Mouse (Mus musculus) olfactory bulb, adult 2 months (tissue): ENCODE results near the gene Trpc1. TPM values are rescaled to one million over a fixed set of nuclear protein-coding genes. Genes with fewer than 3 reads are reported as not detected.

Experiments used
- H3K27ac ChIP-seq: fragments of 200-500 bp; 2 replicates; pipeline ENCODE4 v1.5.1; 2012; ENCODE audit warnings: low read depth, low read length; ENCODE audit not compliant: insufficient read depth
- H3K4me1 ChIP-seq: fragments of 200-500 bp; 2 replicates; pipeline ENCODE4 v1.6.1; 2012; ENCODE audit warnings: low read length; ENCODE audit not compliant: control insufficient read depth, insufficient read depth
- H3K4me3 ChIP-seq: fragments of 200-500 bp; 2 replicates; pipeline ENCODE4 v1.5.1; 2012; ENCODE audit warnings: mild to moderate bottlenecking, low read depth, low read length, moderate library complexity; ENCODE audit not compliant: insufficient read depth
- CTCF ChIP-seq: fragments of 200-500 bp; IDR thresholded peaks from 2 replicates; pipeline ENCODE4 v1.5.1; 2012; ENCODE audit warnings: low read depth, mild to moderate bottlenecking, low read length, moderate library complexity; ENCODE audit not compliant: insufficient read depth
- POLR2A ChIP-seq: fragments of 200-500 bp; IDR thresholded peaks from 2 replicates; pipeline ENCODE4 v1.6.1; 2012; ENCODE audit warnings: mild to moderate bottlenecking, low read depth, low read length, moderate library complexity; ENCODE audit not compliant: insufficient read depth
- WGBS: fragments of 180-500 bp; shearing (Covaris S2); methylation state at CpG from one replicate; pipeline ENCODE4 v1.1.7; 2018; 5-methylcytosine and 5-hydroxymethylcytosine counted together
- polyA plus RNA-seq: library from polyadenylated mRNA; stranded (reverse); fragments of >200 nt; gene quantifications from 2 replicates; pipeline ENCODE4 v1.2.4, GENCODE M21; 2012; ENCODE audit warnings: low replicate concordance; ENCODE audit not compliant: missing spikeins, insufficient read depth, insufficient read length

The Trpc1 gene
- polyA plus RNA-seq, result not detected in 2 replicates

DNA sequence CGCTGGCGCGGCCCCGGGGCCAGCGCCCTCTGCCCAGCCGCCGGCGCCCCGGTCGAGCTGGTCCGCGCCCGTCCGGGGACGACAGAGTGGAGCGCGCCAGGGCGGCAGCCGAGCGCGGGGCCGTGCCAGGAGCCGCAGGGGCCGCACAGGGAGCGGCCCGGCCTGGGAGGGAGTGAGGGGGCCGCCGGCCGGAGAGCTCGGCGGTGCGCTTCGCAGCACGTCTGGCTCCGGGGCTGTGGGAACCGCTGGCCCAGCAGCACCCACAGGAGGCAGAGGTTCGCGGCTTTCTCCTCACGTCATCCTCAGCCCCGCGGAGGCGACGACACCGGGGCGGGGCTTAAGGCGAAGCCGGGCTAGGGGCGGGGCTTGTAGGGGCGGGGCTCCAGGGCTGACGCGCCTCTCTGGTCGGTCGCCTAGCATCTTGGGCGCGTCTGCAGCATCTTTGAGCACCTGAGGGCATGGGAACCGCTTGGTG lies at the start of gene Trpc1:
Gene Trpc1, minus strand, starts transcription at position 339 of the 475 bp plus-strand sequence.
- TF ChIP-seq POLR2A, result peak; percentile 69
- no peak for TF ChIP-seq CTCF
- under 1% methylated on average over 55 of the region's 56 CpGs for WGBS

GRCm38 (mm10) chr9:95796323-95796722 lies 46.1 kb upstream of the Trpc1 start:
- 86% methylated on average over 2 of the region's 2 CpGs for WGBS
- H3K4me3 ChIP-seq, result no peak overlapping the region
- TF ChIP-seq POLR2A (no peak), CTCF (no peak)
- no peaks in the 10 kb centered on the region for H3K4me1 ChIP-seq
- no peak overlapping the region for H3K27ac ChIP-seq

More for the DNA sequence above, at the start of gene Trpc1:
- H3K27ac ChIP-seq, result peak within 1 kb of the TSS; percentile 33; the same call in 1 of the 2 replicates
- H3K4me1 ChIP-seq, result peaks cover 7% of the 10 kb centered on the region
- peak within 1 kb of the TSS; percentile 97 for H3K4me3 ChIP-seq

DNA sequence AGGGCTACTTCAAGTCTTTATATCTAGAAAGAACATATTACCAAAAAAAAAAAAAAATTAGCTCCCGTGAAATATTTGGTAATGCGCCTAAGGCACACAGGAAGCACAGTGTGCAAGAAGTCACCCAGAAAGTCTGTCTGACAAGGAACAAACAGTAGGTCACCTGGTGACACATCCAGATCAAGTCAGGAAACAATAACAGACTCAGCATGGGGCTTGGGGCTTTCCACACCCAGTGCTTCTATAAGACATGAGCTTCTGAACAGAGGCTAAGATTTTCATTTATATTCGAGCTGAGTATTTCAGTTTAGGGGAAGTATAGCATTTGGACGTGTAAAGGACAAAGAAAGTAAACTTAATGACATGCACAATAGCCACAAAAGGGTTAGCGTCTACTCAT lies 45.7 kb upstream of the Trpc1 start:
- TF ChIP-seq CTCF (no peak), POLR2A (no peak)
- H3K27ac ChIP-seq, result no peak overlapping the region
- no peak overlapping the region for H3K4me3 ChIP-seq
- 53% methylated on average over 5 of the region's 5 CpGs for WGBS
- H3K4me1 ChIP-seq, result no peaks in the 10 kb centered on the region

- Histone ChIP-seq H3K4me1 (no peaks in the 10 kb centered on the region), H3K27ac (no peak overlapping the region), H3K4me3 (no peak overlapping the region)
- 75% methylated on average over 2 of the region's 2 CpGs for WGBS
- TF ChIP-seq POLR2A, result no peak
- no peak for TF ChIP-seq CTCF
Observed at GRCm38 (mm10) chr9:95795077-95795784, 45.1 kb upstream of the Trpc1 start.

DNA sequence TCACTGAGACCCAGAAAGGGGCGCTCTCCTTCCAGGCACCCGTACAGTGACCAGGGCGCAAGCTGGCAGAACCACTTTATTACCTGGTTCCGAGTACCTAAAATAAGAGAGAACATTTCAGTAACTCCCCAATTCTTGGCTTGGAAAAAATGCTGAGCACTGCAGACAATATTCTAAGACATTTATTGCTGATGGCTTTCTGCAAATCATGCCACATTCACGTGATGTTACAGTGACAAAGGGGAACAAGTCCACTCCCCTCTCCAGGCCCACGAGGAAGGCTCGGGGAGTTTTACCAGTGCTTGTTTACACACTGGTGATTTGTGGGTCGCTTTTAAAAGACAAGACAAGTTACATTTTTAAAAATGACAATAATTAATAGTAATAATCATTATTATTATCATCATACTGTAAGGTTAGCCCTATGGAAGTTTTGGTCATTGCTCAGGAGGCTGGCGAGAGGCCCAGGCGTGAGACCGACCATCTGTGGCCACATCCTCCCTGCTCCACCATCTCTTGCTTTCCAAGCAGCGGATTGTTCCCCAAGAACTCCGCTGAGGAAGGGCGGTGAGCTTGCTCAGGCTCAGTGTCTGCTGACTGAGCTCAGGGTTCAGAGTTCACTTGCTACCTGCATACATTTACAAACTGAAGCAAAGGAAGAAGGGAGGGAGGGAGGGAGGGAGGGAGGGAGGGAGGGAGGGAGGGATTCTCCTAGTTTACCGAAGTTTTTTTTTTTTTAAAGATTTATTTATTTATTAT lies 44.0 kb upstream of the Trpc1 start:
- Histone ChIP-seq H3K4me3 (no peak overlapping the region), H3K27ac (no peak overlapping the region), H3K4me1 (no peaks in the 10 kb centered on the region)
- WGBS, result 89% methylated on average over 15 of the region's 15 CpGs
- no peak for TF ChIP-seq CTCF
- TF ChIP-seq POLR2A, result no peak

DNA sequence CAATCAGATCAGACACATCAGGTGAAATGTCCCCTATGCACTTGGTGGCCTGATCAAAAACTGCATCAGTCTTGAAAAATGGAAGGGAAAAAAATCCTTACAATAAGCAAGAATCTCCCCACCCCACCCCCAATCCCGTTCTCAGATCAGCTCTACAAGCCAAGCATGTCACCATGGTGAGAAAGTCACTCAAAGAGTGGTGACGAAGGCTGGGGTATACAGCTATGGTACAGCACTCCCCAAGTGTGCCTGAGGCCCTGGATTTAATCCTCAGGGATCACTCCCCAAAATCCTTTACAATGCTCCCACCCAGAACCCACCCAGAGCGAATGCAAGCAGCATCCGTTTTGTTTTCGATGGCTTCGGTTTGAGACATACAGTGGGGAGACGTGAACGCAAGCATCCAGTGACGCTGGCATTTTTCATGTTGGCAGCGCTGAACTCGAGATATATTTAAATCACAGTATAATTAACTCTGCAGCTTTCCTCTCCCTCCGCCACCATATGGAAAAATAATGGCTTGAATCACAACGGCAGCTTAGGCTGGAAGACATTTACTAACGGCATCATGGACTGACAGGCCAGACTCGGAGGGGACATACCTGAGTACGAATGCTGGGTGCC lies 34.8 kb upstream of the Trpc1 start:
- 54% methylated on average over 16 of the region's 16 CpGs for WGBS
- Histone ChIP-seq H3K27ac (no peak overlapping the region), H3K4me1 (peaks cover 3% of the 10 kb centered on the region; the same call in 1 of the 2 replicates), H3K4me3 (no peak overlapping the region)
- TF ChIP-seq CTCF (no peak), POLR2A (no peak)

DNA sequence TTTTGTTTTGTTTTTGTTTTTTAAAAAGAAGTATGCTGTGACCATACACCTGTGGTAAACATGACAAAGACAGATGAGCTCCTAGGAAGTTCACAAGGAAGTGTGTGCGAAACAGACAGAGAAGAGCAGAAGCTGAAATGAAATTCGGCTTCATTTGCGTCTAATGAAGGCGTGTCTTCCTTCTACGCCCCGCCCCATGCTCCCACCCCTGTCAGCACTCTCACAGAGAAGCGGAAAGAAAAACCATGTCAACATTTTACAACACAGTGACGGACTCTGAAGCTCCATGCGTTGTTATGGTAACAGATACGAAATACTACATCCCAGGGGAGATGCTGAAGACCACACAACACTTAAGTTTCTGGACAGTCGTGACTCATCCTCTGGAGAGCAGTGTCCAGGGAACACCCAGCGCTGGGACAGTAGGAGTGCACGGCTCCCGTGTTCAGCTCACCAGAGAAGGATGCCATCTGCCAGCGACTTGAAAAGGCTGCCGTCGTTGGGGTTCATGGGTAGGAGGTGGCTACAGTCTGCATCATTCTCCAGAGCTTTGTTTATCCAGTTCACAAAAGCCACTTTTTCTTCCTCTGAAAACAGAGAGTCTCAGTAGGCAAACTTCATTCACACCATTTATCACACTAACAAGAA lies 33.6 kb upstream of the Trpc1 start:
- peaks cover 3% of the 10 kb centered on the region; the same call in 1 of the 2 replicates for H3K4me1 ChIP-seq
- TF ChIP-seq POLR2A (no peak), CTCF (no peak)
- H3K4me3 ChIP-seq, result no peak overlapping the region
- WGBS, result 62% methylated on average over 17 of the region's 17 CpGs
- H3K27ac ChIP-seq, result no peak overlapping the region

DNA sequence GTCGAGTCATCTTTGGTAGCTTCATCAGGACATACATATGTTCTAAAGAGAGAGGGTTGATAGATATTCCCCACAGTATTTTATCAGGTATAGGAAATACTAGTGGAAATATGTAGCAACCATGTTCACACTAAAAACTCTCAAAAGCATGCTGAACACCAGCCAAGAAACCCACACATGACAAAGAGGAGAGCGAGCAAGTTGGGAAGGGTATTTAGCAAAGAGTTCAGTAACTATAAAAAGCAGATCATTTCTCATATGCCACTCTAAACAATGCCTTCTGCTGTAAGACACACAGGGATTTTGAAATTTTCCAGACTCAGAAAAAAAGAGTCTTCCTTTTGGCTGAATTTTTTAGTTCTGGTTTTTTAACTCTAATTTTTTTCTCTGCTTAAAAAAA lies 21.5 kb upstream of the Trpc1 start:
- Histone ChIP-seq H3K4me3 (no peak overlapping the region), H3K4me1 (no peaks in the 10 kb centered on the region), H3K27ac (no peak overlapping the region)
- 83% methylated on average over 2 of the region's 2 CpGs for WGBS
- TF ChIP-seq CTCF (no peak), POLR2A (no peak)
